Mouse (Mus musculus) lung, adult 2 months (tissue): Measurements from ENCODE around the gene Mtmr1.
"Not testable (repeated sequence)": the region's sequence is repeated elsewhere in the genome, so short reads cannot be mapped to it uniquely, and the experiment has no call there.

Experiments
- CTCF ChIP-seq: fragments of 200-500 bp; IDR thresholded peaks from 2 replicates; pipeline ENCODE4 v1.5.1; 2011; ENCODE audit warnings: mild to moderate bottlenecking, low read length, control low read depth; ENCODE audit not compliant: insufficient read depth
- POLR2A ChIP-seq: fragments of 200-500 bp; IDR thresholded peaks from 2 replicates; pipeline ENCODE4 v1.6.1; 2011; ENCODE audit warnings: low read depth, mild to moderate bottlenecking, control low read depth, low read length, borderline replicate concordance; ENCODE audit errors: extremely low read depth

GRCm38 (mm10) chrX:71361793-71362192, 2.8 kb upstream of the Mtmr1 start:
- TF ChIP-seq POLR2A, CTCF: not testable (repeated sequence)
